Mouse (Mus musculus) erythroblast, embryonic 14.5 days (primary cell): ENCODE data around the gene Rap1b. TPM values are rescaled to one million over a fixed set of nuclear protein-coding genes. Genes with fewer than 3 reads are reported as not detected.

Source experiments
- H3K27me3 ChIP-seq: 2 replicates; pipeline ENCODE4 v1.6.1; 2012; ENCODE audit warnings: inconsistent platforms; ENCODE audit not compliant: control insufficient read depth
- H3K36me3 ChIP-seq: 2 replicates; pipeline ENCODE4 v1.6.1; 2012; ENCODE audit warnings: mild to moderate bottlenecking, inconsistent platforms; ENCODE audit not compliant: control insufficient read depth
- H3K4me1 ChIP-seq: 2 replicates; pipeline ENCODE4 v1.6.1; 2012; ENCODE audit warnings: inconsistent platforms; ENCODE audit not compliant: control insufficient read depth
- H3K4me3 ChIP-seq: replicated peaks from 2 replicates; pipeline ENCODE3; 2012; ENCODE audit warnings: moderate library complexity, mild to moderate bottlenecking, inconsistent platforms
- H3K9me3 ChIP-seq: 2 replicates; pipeline ENCODE4 v1.6.1; 2012; ENCODE audit warnings: low read length, inconsistent platforms, mixed read lengths; ENCODE audit not compliant: control insufficient read depth
- GATA1 ChIP-seq: IDR thresholded peaks from 2 replicates; pipeline ENCODE4 v1.6.1; 2012; ENCODE audit warnings: low read length, inconsistent platforms, mixed read lengths
- TAL1 ChIP-seq: IDR thresholded peaks from 3 replicates; pipeline ENCODE4 v1.6.1; 2012; ENCODE audit warnings: low read length, inconsistent platforms, mixed read lengths
- polyA plus RNA-seq: library from polyadenylated mRNA; stranded (reverse); fragments of >175 nt; gene quantifications from 2 replicates; pipeline ENCODE4 v1.2.3, GENCODE M21; 2012

Gene Rap1b
- polyA plus RNA-seq, 1 experiment: 1.3 TPM

GRCm38 (mm10) chr10:117835453-117835852 lies 10.4 kb downstream of the Rap1b start:
- Histone ChIP-seq H3K27me3 (no peaks in the 10 kb centered on the region), H3K36me3 (peaks cover 8% of the 10 kb centered on the region), H3K4me1 (peaks cover 34% of the 10 kb centered on the region), H3K4me3 (no peak overlapping the region), H3K9me3 (no peaks in the 10 kb centered on the region)
- no peak for TF ChIP-seq TAL1
- TF ChIP-seq GATA1: no peak

- peaks cover 6% of the 10 kb centered on the region for H3K36me3 ChIP-seq
- no peak overlapping the region for H3K4me3 ChIP-seq
- H3K9me3 ChIP-seq: no peaks in the 10 kb centered on the region
- peaks cover 29% of the 10 kb centered on the region for H3K4me1 ChIP-seq
- no peak for TF ChIP-seq GATA1
- TF ChIP-seq TAL1: no peak
- H3K27me3 ChIP-seq: no peaks in the 10 kb centered on the region
These were observed 15.0 kb downstream of the Rap1b start for GRCm38 (mm10) chr10:117830797-117831196.

GRCm38 (mm10) chr10:117829472-117830155 lies 16.2 kb downstream of the Rap1b start:
- H3K36me3 ChIP-seq: peaks cover 7% of the 10 kb centered on the region
- TF ChIP-seq TAL1: no peak
- no peak for TF ChIP-seq GATA1
- H3K4me1 ChIP-seq: peaks cover 28% of the 10 kb centered on the region
- H3K9me3 ChIP-seq: no peaks in the 10 kb centered on the region
- H3K27me3 ChIP-seq: no peaks in the 10 kb centered on the region
- no peak overlapping the region for H3K4me3 ChIP-seq

- Histone ChIP-seq H3K36me3 (peaks cover 13% of the 10 kb centered on the region), H3K4me1 (peaks cover 27% of the 10 kb centered on the region), H3K27me3 (no peaks in the 10 kb centered on the region), H3K4me3 (no peak overlapping the region), H3K9me3 (no peaks in the 10 kb centered on the region)
- TF ChIP-seq GATA1: no peak
- TF ChIP-seq TAL1: no peak
These were observed 16.8 kb downstream of the Rap1b start for GRCm38 (mm10) chr10:117829022-117829421.

GRCm38 (mm10) chr10:117828536-117828935 lies 17.3 kb downstream of the Rap1b start:
- Histone ChIP-seq H3K4me3 (no peak overlapping the region), H3K27me3 (no peaks in the 10 kb centered on the region), H3K9me3 (no peaks in the 10 kb centered on the region), H3K4me1 (peaks cover 27% of the 10 kb centered on the region), H3K36me3 (peaks cover 16% of the 10 kb centered on the region)
- TF ChIP-seq TAL1: no peak
- no peak for TF ChIP-seq GATA1

DNA sequence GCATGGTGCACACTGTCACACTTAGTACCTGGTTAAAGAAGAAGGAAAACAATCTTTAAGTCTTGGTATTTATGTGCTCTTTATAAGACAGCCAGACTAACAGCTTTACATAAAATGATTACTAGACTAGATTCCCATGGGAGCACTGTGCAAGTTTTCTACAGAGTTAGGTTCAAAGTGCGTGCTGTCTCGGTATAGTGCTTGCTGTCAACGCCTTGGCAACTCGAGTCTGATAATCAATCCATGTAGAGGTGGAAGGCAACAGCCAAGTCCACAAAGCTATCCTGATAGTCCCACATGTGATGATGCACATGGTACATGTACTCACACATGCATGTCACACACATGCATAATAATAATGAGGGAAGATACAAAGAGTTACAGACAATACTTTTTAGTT lies 21.2 kb downstream of the Rap1b start:
- no peaks in the 10 kb centered on the region for H3K9me3 ChIP-seq
- TF ChIP-seq GATA1 (no peak), TAL1 (no peak)
- H3K27me3 ChIP-seq: no peaks in the 10 kb centered on the region
- H3K4me1 ChIP-seq: peaks cover 10% of the 10 kb centered on the region
- peaks cover 52% of the 10 kb centered on the region for H3K36me3 ChIP-seq
- no peak overlapping the region for H3K4me3 ChIP-seq

DNA sequence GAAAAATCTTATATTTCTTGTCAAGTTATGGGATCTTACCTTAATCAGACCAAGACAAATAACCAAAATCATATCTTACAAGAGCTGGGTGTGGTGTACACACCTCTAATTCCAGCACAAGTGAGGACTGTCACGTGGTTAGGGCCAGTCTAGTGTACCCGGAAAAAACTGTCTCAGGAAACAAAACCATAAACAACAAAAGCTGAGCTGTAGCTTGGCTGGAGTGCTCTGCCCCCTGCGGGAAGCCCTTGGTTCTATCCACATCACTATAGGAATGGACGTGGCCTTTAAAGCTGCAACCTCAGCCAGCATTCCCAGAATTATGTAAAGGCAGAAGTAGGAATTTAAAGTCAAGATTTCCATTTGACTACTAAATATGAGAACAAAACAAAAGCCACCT lies 21.7 kb downstream of the Rap1b start:
- Histone ChIP-seq H3K4me1 (peaks cover 6% of the 10 kb centered on the region), H3K36me3 (peaks cover 57% of the 10 kb centered on the region)

GRCm38 (mm10) chr10:117823321-117823720 lies 22.5 kb downstream of the Rap1b start:
- no peaks in the 10 kb centered on the region for H3K27me3 ChIP-seq
- peaks cover 4% of the 10 kb centered on the region; the same call in 1 of the 2 replicates for H3K4me1 ChIP-seq
- TF ChIP-seq GATA1: no peak
- TF ChIP-seq TAL1: no peak
- peaks cover 65% of the 10 kb centered on the region for H3K36me3 ChIP-seq
- no peak overlapping the region for H3K4me3 ChIP-seq
- H3K9me3 ChIP-seq: no peaks in the 10 kb centered on the region

More for the DNA sequence above, 21.7 kb downstream of the Rap1b start:
- TF ChIP-seq GATA1 (no peak), TAL1 (no peak)
- Histone ChIP-seq H3K4me3 (no peak overlapping the region), H3K9me3 (no peaks in the 10 kb centered on the region), H3K27me3 (no peaks in the 10 kb centered on the region)

DNA sequence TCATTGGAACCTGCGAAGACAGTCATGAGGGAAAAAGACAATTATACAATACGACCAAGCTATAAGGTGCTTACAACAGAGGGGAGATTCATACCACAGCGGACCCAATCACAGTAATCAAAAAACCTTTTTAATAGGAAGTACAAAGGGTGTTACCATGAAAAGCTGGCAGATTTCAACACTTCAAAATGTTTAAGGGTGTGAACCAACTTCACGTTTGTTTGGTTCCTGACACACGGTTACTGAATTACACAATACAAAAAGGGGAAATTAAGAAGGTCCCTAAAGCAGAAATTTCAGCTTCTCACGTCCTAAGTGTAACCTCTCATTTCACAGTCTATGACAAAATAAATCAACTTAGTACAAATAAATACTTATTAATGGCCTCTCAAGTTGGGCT lies 27.2 kb downstream of the Rap1b start:
- no peak for TF ChIP-seq GATA1
- TF ChIP-seq TAL1: no peak
- no peaks in the 10 kb centered on the region for H3K9me3 ChIP-seq
- H3K36me3 ChIP-seq: peaks cover 88% of the 10 kb centered on the region
- no peak overlapping the region for H3K4me3 ChIP-seq
- H3K27me3 ChIP-seq: no peaks in the 10 kb centered on the region
- no peaks in the 10 kb centered on the region for H3K4me1 ChIP-seq

DNA sequence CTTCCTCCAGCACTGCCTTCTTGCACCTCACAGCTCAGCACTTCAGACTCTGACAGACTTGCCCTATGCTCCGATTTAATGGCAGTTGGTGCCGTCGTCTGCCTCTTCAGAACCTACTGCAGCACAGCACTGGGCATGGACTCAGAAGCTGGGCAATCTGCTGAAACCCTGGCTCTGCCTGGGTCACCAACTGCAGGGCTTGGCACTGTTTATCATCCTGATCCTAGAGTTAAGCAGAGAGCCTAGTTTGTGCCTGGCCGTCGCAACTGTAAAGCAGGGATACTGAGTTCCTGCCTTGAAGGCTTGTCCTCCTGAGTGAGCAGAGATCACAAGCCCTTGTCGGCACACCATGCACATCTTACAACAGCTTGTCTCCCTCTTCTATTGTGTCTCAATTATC lies 29.1 kb downstream of the Rap1b start:
- TF ChIP-seq TAL1: no peak
- TF ChIP-seq GATA1: no peak

More for the DNA sequence above, 29.1 kb downstream of the Rap1b start:
- no peaks in the 10 kb centered on the region for H3K27me3 ChIP-seq
- H3K4me3 ChIP-seq: no peak overlapping the region
- no peaks in the 10 kb centered on the region for H3K4me1 ChIP-seq
- no peaks in the 10 kb centered on the region for H3K9me3 ChIP-seq
- peaks cover 88% of the 10 kb centered on the region for H3K36me3 ChIP-seq
